Mouse (Mus musculus) C2C12 (cell line): ENCODE data around the gene 1600015I10Rik.

Experiments
- CEBPB ChIP-seq: IDR thresholded peaks from one replicate; pipeline ENCODE4 v1.6.1; 2011; ENCODE audit warnings: low read depth, mild to moderate bottlenecking, control low read depth, moderate library complexity
- CTCF ChIP-seq: IDR thresholded peaks from one replicate; pipeline ENCODE4 v1.5.1; 2011; ENCODE audit not compliant: control insufficient read depth, insufficient read depth, insufficient read length
- MAX ChIP-seq: IDR thresholded peaks from one replicate; pipeline ENCODE4 v1.6.1; 2011; ENCODE audit warnings: mild to moderate bottlenecking, control low read depth
- MYOD1 ChIP-seq: IDR thresholded peaks from one replicate; pipeline ENCODE4 v1.6.1; 2011; ENCODE audit warnings: low read depth; ENCODE audit not compliant: control insufficient read depth, insufficient read length
- MYOG ChIP-seq: IDR thresholded peaks from one replicate; pipeline ENCODE4 v1.6.1; 2011; ENCODE audit not compliant: control insufficient read depth, insufficient read length; ENCODE audit errors: extremely low read depth
- USF1 ChIP-seq: IDR thresholded peaks from one replicate; pipeline ENCODE4 v1.6.1; 2011; ENCODE audit warnings: low read depth, mild to moderate bottlenecking, control low read depth, moderate library complexity

- no peak for TF ChIP-seq USF1
- TF ChIP-seq CTCF: no peak
- no peak for TF ChIP-seq MAX
- TF ChIP-seq CEBPB: no peak
- TF ChIP-seq MYOG: no peak
- TF ChIP-seq MYOD1: no peak
Observed at GRCm38 (mm10) chr6:48953220-48953619, 23.5 kb downstream of the 1600015I10Rik start.
